22 mouse cellular contexts compared by ENCODE assay signal in genomic region chr13:45382208-45382607, GRCm38 (mm10). TPM values are rescaled to one million over a fixed set of nuclear protein-coding genes. Genes with fewer than 3 reads are reported as not detected.
DNase-seq lines count a peak whose midpoint lies in the region; ATAC-seq and TF ChIP-seq lines count a peak whose summit lies in the region.
"Had no signal": no experiment of that assay in that cellular context is flagged by ENCODE, and none has a peak within 500 bp of the region (broad histone marks: within the 10 kb centered on the region; RNA-seq: fewer than 3 reads in every experiment).

No protein-coding gene starts in this region.

- TF ChIP-seq POLR2A in myocyte (IDR thresholded peaks at IDR 0.05; ENCODE audit: insufficient read length, low read depth): no peak

- no peak overlapping the region for H3K27ac ChIP-seq in heart, embryonic 13.5 days (replicated peaks)
- no peak overlapping the region for H3K27ac ChIP-seq in heart, embryonic 16.5 days (ENCODE audit: low read length)
- H3K27ac ChIP-seq in midbrain, embryonic 11.5 days (ENCODE audit: low read depth, low read length): no peak overlapping the region
- no peak overlapping the region for H3K27ac ChIP-seq in midbrain, embryonic 16.5 days (ENCODE audit: low read length)
- H3K27ac ChIP-seq: embryonic facial prominence, embryonic 10.5 days; embryonic facial prominence, embryonic 12.5 days; forebrain, embryonic 13.5 days; forebrain, embryonic 15.5 days had no signal

- H3K36me3 ChIP-seq in heart, embryonic 13.5 days: no peaks in the 10 kb centered on the region
- H3K36me3 ChIP-seq in heart, embryonic 16.5 days (ENCODE audit: control insufficient read depth, insufficient read depth): no peaks in the 10 kb centered on the region
- no peaks in the 10 kb centered on the region for H3K36me3 ChIP-seq in midbrain, embryonic 11.5 days (ENCODE audit: control insufficient read depth, insufficient read depth, low read length)
- no peaks in the 10 kb centered on the region for H3K36me3 ChIP-seq in midbrain, embryonic 16.5 days (ENCODE audit: control insufficient read depth, insufficient read depth, low read length)
- H3K36me3 ChIP-seq in myocyte (ENCODE audit: control insufficient read depth, insufficient read depth): no peaks in the 10 kb centered on the region
- H3K36me3 ChIP-seq: embryonic facial prominence, embryonic 10.5 days; embryonic facial prominence, embryonic 12.5 days; forebrain, embryonic 15.5 days had no signal

- DNase-seq in heart, postnatal 36 days: no peak
- DNase-seq in heart, postnatal 4 days: no peak
- peak; percentile 61 for DNase-seq in midbrain, embryonic 11.5 days (ENCODE audit: low spot score, missing footprints)
- DNase-seq in kidney, adult 11 months: no peak
- DNase-seq: adrenal gland, adult 8-10 months; adrenal gland, postnatal 14 days; adrenal gland, postnatal 36 days; cerebellum, adult 11-12 months; cerebellum, adult 2 months; cerebellum, adult 9-10 months; cerebellum, postnatal 10 days; cerebellum, postnatal 25 days had no signal

- 32% methylated on average over 7 of the region's 7 CpGs for WGBS in heart, embryonic 13.5 days
- WGBS in heart, embryonic 16.5 days: 33% methylated on average over 7 of the region's 7 CpGs
- 88% methylated on average over 7 of the region's 7 CpGs for WGBS in midbrain, embryonic 11.5 days
- 85% methylated on average over 7 of the region's 7 CpGs for WGBS in midbrain, embryonic 16.5 days

- intact Hi-C loops in heart, postnatal 36 days (cut with DNase I): no loop called here

- peaks cover 5% of the 10 kb centered on the region; the same call in 1 of the 2 replicates for H3K9me3 ChIP-seq in heart, embryonic 13.5 days
- H3K9me3 ChIP-seq in heart, embryonic 16.5 days (replicated peaks; ENCODE audit: control insufficient read depth, low read length): peaks cover 5% of the 10 kb centered on the region; the same call in 1 of the 2 replicates
- H3K9me3 ChIP-seq in midbrain, embryonic 11.5 days (ENCODE audit: control insufficient read depth, low read length): no peaks in the 10 kb centered on the region
- no peaks in the 10 kb centered on the region for H3K9me3 ChIP-seq in midbrain, embryonic 16.5 days (replicated peaks; ENCODE audit: control insufficient read depth, low read length, poor library complexity, severe bottlenecking)
- H3K9me3 ChIP-seq: embryonic facial prominence, embryonic 10.5 days; embryonic facial prominence, embryonic 12.5 days; forebrain, embryonic 13.5 days; forebrain, embryonic 15.5 days had no signal

- no peak overlapping the region for H3ac ChIP-seq in myocyte (ENCODE audit: control insufficient read depth, insufficient read length)

- no peak overlapping the region for H3K9ac ChIP-seq in heart, embryonic 13.5 days
- no peak overlapping the region for H3K9ac ChIP-seq in heart, embryonic 16.5 days (ENCODE audit: low read length)
- no peak overlapping the region for H3K9ac ChIP-seq in midbrain, embryonic 11.5 days (ENCODE audit: low read length)
- no peak overlapping the region for H3K9ac ChIP-seq in midbrain, embryonic 16.5 days (ENCODE audit: low read depth, low read length)
- H3K9ac ChIP-seq: embryonic facial prominence, embryonic 12.5 days; forebrain, embryonic 13.5 days; forebrain, embryonic 15.5 days had no signal

- ATAC-seq in heart, embryonic 13.5 days (ENCODE audit: extremely low read depth, insufficient number of reproducible peaks, low FRiP score, low TSS enrichment): no peak
- no peak for ATAC-seq in heart, embryonic 16.5 days (replicated peaks; ENCODE audit: extremely low read depth, insufficient read depth, low FRiP score)
- no peak for ATAC-seq in midbrain, embryonic 11.5 days (ENCODE audit: low FRiP score)
- ATAC-seq in midbrain, embryonic 16.5 days: no peak
- ATAC-seq: activated CD4-positive, CD25-positive, alpha-beta regulatory T cell, adult 4 months; forebrain, embryonic 13.5 days; forebrain, embryonic 15.5 days; Patski had no signal

- no peaks in the 10 kb centered on the region for H3K27me3 ChIP-seq in heart, embryonic 13.5 days (replicated peaks)
- no peaks in the 10 kb centered on the region; the same call in 1 of the 2 replicates for H3K27me3 ChIP-seq in heart, embryonic 16.5 days (ENCODE audit: control insufficient read depth, insufficient read depth, low read length)
- H3K27me3 ChIP-seq in midbrain, embryonic 11.5 days (ENCODE audit: control insufficient read depth, insufficient read depth, low read length): no peaks in the 10 kb centered on the region
- no peaks in the 10 kb centered on the region for H3K27me3 ChIP-seq in midbrain, embryonic 16.5 days (ENCODE audit: control insufficient read depth, insufficient read depth, low read depth, low read length)
- no peaks in the 10 kb centered on the region for H3K27me3 ChIP-seq in myocyte (ENCODE audit: control insufficient read depth, insufficient read depth, insufficient read length)
- H3K27me3 ChIP-seq: embryonic facial prominence, embryonic 12.5 days; forebrain, embryonic 13.5 days; forebrain, embryonic 15.5 days had no signal

- peaks cover 6% of the 10 kb centered on the region; the same call in 1 of the 2 replicates for H3K4me1 ChIP-seq in heart, embryonic 13.5 days
- H3K4me1 ChIP-seq in heart, embryonic 16.5 days (ENCODE audit: control insufficient read depth, insufficient read depth, low read length): peaks cover 4% of the 10 kb centered on the region
- no peaks in the 10 kb centered on the region for H3K4me1 ChIP-seq in midbrain, embryonic 11.5 days (ENCODE audit: control insufficient read depth, insufficient read depth, low read length)
- H3K4me1 ChIP-seq in midbrain, embryonic 16.5 days (ENCODE audit: control insufficient read depth, insufficient read depth, low read length): no peaks in the 10 kb centered on the region
- H3K4me1 ChIP-seq: embryonic facial prominence, embryonic 10.5 days; embryonic facial prominence, embryonic 12.5 days; forebrain, embryonic 13.5 days; forebrain, embryonic 15.5 days had no signal

- H3K4me3 ChIP-seq in heart, embryonic 13.5 days: no peak overlapping the region
- no peak overlapping the region for H3K4me3 ChIP-seq in heart, embryonic 16.5 days (ENCODE audit: low read length)
- no peak overlapping the region for H3K4me3 ChIP-seq in midbrain, embryonic 11.5 days (ENCODE audit: low read depth, low read length)
- H3K4me3 ChIP-seq in midbrain, embryonic 16.5 days (ENCODE audit: low read depth, low read length): no peak overlapping the region
- H3K4me3 ChIP-seq in myocyte: no peak overlapping the region
- H3K4me3 ChIP-seq: embryonic facial prominence, embryonic 10.5 days; embryonic facial prominence, embryonic 12.5 days; forebrain, embryonic 13.5 days; forebrain, embryonic 15.5 days had no signal

- H3K79me2 ChIP-seq in myocyte (ENCODE audit: control insufficient read depth, insufficient read depth): no peaks in the 10 kb centered on the region

- H3K4me2 ChIP-seq in heart, embryonic 13.5 days: peak overlapping the region; percentile 9; the same call in 1 of the 2 replicates
- H3K4me2 ChIP-seq in heart, embryonic 16.5 days (ENCODE audit: low read depth, low read length): peak overlapping the region; percentile 40; the same call in 1 of the 2 replicates
- H3K4me2 ChIP-seq in midbrain, embryonic 11.5 days: no peak overlapping the region
- no peak overlapping the region for H3K4me2 ChIP-seq in midbrain, embryonic 16.5 days (ENCODE audit: low read length)
- peak overlapping the region; percentile 6 for H3K4me2 ChIP-seq in myocyte (ENCODE audit: low read depth)
- H3K4me2 ChIP-seq: embryonic facial prominence, embryonic 12.5 days; forebrain, embryonic 13.5 days; forebrain, embryonic 15.5 days had no signal

TF ChIP-seq in myocyte, 11 proteins besides CTCF, POLR2A, EP300 and RAD21:
- no peak for TF ChIP-seq TCF3 (IDR thresholded peaks at IDR 0.05; ENCODE audit: insufficient read length, low read depth)

RNA-seq across cellular contexts. Expression of gene Mylip, which starts 7.3 kb away (rescaled TPM):
- polyA plus RNA-seq in heart, embryonic 13.5 days (2015; fragmentation: Nextera tagmentation; extraction: Ambion mirVana): 6.5 and 8.1 TPM in 2 replicates
- total RNA-seq in heart, postnatal 36 days (2021): 10 to 100 TPM; 19.1 to 25.7 TPM
- polyA plus RNA-seq in heart, embryonic 16.5 days (2015; fragmentation: Nextera tagmentation; extraction: Ambion mirVana): 10.1 and 13.2 TPM in 2 replicates
- 1 to 10 TPM; 5.3 to 6.8 TPM for total RNA-seq in heart, postnatal 4 days (2021)
- polyA plus RNA-seq in midbrain, embryonic 11.5 days (2014; fragmentation: Nextera tagmentation; extraction: Ambion mirVana): 3.9 and 4.3 TPM in 2 replicates
- 5.6 and 6.6 TPM in 2 replicates for polyA plus RNA-seq in midbrain, embryonic 16.5 days (2015; fragmentation: Nextera tagmentation; extraction: Ambion mirVana)
- 8.3 TPM for polyA plus RNA-seq in myocyte (2012; fragmentation: generic; extraction: Trizol)

Comparison
In these comparisons a context has a peak if more than half of its experiments do, and no peak if none do; other contexts are left out.
1. H3K4me2 ChIP-seq: peak in heart, embryonic 13.5 days (single experiment), heart, embryonic 16.5 days (single experiment) and myocyte (single experiment); none in midbrain, embryonic 11.5 days (single experiment) and midbrain, embryonic 16.5 days (single experiment).